Mouse (Mus musculus): ENCODE data around the gene Tac4.

- TF ChIP-seq POLR2A (IDR thresholded peaks at IDR 0.05; ENCODE audit: low read depth, low read length) = no peak
- no peak for TF ChIP-seq CTCF (conservative IDR thresholded peaks at IDR 0.05; ENCODE audit: insufficient read depth, insufficient read length, low read depth, low read length)
Observed at GRCm38 (mm10) chr11:95214305-95214704, 47.0 kb upstream of the Tac4 start.
